Mouse (Mus musculus) spleen, postnatal 14 days (tissue): ENCODE results near the gene Fgfr2.
A peak's percentile ranks its signal among the peaks of the same experiment; 100 is the strongest.
"Not testable (repeated sequence)": the region's sequence is repeated elsewhere in the genome, so short reads cannot be mapped to it uniquely, and the experiment has no call there.

Source experiments
- DNase-seq, 2 experiments: peaks; one replicate each; pipeline ENCODE4 v3.0.0; 2021 to 2022; ENCODE audit warnings: low spot score in 2 of 2

Fgfr2 gene

DNA sequence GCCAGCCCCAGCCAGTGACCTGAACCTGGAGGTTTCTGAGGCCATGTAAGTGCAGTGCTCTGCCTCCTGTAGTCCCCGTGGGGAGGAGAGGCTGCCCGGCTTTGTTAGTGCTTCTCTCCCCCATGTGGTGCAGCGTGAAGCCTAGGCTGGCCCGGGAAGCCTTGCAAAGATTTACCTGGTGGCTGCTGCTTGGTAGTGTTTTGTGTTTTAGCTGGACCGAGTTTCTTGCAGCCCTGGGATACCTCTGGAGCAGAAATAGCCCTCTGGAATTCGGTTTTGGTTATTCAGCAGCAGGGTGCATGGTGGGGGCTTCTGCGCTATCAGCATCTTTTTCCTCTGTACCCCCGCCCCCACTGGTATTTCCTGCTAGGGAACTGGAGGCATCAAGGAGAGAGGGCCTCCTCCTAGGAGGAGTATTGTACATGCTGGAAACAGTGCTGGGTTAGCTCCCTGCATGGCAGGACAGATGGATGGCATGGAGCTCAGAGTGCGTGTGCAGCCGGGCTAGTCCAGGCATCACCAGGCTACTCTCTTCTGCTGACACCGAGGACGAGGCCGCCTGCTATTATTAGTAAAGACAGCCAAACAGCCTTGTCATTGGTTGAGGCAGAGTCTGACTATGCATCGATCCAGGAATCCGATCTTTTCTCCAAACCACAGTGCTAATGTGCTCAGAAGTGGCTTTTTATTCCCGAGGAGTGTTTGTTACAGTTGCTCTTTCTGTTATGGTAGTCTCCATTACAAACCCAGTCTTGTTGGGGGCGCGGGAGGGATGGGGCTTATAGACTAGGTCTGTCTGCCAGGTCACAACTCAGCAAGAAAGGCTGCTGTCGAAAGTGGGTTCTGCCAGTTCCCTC is 2430.0 kb downstream of the Fgfr2 start:
- no peak for DNase-seq

DNA sequence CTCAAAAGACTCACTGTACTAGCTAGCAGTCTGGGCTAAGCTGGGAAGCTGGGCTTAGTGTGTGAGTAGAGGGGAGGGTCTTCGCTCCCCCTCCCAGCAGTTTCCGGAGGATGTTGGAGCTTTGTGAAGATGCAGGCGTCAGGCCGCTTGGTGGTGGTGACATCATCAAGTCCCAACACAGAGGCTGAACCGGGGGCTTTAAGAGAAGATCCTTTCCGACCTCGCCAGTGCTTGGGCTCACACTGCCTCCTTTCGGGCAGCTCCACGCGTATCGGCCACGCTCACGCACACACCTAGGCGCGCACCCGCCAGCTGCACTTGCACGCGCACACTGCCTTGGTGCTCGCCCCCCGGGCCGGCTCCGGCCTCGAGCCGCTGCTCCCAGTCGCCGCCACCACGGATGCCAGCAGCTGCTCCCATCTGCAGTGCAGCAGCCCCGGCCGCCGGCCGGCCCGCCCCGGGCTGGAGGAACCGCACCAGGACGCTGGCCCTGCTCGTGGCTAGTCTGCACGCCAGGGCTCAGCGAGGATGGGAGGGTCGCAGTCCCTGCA is 2430.7 kb downstream of the Fgfr2 start:
- peak in 1 of 2 experiments; percentile 14 for DNase-seq

DNA sequence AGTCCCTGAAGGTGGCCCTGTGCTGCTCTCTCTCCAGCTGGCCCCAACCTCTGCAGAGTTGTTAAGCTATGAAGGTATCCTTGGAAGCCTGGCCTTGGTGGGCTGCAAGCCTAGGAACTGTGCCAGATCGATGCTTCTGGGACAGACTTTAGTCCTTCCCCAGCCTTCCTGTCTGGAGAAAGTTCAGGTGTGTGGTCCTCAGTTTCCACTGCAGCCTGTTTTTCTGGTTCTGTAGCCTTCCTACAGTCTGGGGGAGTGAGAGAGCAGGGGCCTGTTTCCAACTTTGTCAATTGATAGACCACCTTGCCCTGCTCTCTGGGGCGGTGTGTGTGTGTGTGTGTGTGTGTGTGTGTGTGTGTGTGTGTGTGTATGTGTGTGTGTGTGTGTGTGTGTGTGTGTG is 2431.2 kb downstream of the Fgfr2 start:
- no peak for DNase-seq

DNA sequence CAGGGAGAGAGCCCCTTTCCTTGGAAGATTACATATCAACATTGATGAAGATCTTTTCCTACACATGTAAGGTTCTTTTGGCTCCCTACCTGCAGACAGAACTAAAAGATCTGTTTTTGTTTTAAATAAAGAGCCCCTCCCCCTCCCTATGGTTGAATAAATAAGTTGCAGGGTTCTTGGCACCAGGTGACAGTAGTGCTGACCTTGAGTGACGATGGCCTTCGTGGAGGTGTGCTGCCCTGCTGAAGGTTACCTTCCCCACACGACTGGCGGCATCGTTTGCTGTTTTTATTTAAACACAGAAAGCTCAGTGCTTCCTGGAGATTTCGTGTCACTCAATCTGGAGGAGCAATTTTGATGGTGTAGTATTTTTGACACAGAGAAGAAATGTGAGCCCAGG is 2432.3 kb downstream of the Fgfr2 start:
- no peak for DNase-seq

DNA sequence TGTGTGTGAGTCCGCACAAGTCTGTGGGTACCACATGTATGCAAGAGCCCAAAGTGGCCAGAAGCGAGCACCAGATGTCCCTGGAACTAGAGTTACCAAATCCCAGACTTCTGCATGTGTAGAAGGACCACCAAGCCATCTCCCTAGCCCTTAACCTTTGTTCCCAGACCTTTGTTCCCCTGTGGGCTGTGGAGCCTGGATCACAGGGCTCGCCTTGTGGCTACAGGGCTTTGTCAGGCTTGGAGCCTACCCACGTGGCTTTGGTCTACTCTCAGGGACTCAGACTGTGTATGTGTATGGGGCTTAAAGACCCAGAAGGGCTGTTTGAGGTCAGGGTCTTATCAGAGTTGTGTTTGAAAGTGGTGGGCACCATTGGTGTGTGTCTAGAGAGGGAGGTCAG is 2434.5 kb downstream of the Fgfr2 start:
- no peak for DNase-seq

DNA sequence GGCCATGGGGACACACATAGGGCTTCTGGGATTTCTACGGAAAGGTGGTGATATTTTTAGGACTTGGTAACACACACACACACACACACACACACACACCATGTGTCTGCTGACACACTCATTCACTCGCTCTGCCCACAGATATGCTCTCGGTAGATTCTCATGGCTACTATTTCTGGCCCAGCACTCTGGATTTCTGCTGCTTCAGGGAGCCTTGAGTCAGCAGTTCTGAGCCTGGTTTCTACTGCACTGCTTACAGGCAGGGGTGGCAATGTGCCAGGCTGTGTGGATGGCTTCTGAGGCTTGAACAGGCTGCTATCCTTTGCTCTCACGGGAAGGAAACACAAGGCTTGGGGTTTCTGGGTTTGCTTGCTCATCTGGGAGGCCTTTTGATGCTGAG is 2441.4 kb downstream of the Fgfr2 start:
- no peak for DNase-seq

DNA sequence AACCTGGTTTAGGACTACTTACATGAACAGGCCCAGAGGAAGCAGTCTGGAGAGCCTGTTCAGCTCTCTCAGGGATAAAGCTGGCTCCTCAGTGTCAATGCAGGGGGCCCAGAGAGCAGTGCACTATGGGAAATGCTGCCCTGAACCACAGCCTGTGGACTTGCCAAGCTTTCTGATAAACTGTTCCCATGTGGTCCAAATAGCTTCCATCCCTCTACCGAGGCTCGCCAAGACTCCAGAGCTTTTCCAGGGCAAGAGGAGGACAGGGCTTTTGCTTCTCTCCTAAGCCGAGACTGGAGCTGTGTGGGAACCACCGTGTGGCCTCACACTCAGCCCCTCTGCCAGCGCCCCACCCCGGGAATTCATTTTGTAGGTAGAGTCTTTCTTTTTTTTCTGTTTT is 2444.7 kb downstream of the Fgfr2 start:
- no peak for DNase-seq

DNA sequence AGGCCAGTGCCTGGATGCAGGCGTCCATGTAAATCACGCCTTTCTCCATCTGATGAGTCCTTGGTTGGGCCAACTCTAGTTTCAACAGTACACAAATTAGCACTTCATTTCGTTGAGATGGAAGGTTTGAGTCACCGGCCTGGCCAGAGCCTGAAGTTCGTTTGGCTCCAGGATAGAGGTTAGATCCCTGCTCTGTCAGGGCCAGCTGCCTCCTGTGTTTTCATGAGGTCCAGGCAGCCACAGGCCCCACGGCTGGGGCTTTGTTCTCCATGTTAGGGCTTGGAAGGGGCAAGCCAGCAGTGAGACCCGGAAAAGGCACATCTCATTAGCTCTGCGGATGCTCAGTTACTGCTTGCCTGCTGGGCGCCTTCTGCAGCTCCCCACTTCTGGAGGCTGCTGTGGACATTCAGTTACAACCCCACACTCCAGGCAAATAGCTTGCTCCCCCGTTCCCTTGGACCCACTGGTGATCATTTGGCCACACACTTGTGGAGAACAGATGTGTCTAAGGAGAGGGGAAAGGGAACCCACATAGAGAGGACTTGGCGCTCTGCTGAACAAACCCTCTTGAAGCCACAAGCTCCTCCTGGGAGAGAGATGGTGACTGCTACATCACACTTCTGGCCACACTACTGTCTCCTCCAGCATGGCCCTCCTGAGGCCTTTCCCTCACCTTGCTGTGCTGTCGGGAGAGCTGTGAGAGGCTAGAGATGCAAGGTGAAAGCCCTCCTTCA is 2445.4 kb downstream of the Fgfr2 start:
- no peak for DNase-seq

DNA sequence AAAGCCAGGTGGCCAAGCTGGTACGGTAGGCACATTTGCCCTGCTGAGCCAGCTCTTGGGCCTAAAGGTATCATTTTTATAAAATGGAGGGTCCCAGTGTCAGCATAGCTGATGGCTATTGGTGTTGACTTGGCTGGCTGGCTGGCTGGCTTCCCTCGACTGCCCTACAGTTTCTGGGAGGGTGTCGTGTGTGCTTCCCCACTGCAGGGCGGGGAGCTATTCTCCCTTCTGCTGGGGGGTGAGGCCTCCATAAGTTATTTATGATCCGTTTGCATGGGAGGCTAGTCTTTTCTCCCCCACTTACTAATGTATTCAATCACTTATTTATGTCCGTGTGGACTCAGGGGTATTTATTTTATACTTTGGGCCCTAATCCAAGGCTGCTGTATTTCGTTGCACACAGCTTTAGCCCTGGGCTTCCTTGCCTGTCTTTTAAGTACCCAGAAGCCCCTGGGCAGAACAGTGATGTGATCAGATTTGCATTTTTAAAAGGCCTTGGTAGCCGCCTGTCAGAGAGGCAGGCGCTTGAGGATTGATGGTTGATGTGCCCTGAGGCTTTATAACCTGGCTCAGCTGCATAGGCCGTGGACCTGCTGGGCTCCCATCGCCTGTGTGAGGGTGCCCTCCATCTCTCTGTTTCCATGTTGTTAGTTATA is 2446.1 kb downstream of the Fgfr2 start:
- no peak for DNase-seq

DNA sequence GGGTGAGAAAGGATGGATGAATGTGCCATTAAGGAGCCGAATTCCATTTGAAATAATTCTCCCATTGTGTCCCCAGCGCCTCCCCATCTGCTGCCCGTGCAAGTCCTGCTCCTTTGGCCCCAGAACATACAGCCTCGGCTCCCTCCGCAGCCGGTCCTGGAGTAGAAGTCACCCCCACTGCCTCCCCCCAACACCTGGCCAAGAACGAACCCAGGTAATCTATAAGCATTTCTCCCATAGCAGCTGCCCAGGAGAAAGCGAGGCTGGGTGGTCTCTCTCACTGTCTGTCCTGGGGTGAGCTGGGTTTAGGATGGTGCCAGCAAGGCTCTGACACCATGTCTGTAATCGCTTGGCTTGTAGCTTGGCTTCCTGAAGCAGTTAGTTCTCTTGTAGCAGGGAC is 2448.6 kb downstream of the Fgfr2 start:
- DNase-seq = no peak

DNA sequence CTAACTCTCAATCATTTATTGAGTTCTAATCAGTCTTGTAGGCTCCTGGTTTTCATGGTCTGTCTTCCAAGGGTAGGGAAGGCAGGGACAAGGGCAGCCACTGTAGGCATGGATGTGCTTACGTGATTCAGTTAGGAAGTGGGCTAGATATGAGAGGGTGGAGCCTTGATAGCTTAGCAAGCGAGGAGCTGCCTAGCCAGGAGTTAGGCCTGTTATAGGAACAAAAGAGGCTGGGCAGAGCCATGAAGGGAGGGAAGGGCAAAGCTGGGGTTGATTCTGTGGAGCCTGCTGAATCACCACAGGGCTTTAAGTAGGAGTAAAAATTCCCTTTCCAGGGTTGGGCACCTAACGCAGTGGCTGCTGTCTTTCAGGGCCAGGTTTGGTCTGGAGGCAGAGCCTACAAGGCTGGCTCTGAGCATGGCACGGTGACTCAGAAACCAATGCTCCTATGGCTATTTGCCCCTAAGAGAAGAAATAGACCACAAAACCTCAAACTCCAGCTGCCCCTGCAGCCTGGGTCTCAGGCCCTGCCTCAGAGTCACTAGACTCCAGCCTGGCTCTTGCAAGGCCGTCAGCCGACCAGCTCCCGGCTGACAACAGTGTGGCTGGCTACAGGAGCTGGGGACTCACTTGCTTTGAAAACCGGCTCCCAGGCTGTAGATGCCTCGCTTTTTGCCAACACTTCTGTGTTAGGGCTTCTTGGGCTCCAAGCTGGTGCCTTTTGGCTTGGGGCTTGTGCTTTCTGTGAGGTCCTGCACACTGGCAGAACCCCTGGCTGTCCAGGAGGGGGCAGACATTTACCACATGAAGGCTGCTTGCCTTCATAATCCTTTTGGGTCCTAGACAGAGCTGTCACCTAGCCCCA is 2449.7 kb downstream of the Fgfr2 start:
- no peak for DNase-seq

DNA sequence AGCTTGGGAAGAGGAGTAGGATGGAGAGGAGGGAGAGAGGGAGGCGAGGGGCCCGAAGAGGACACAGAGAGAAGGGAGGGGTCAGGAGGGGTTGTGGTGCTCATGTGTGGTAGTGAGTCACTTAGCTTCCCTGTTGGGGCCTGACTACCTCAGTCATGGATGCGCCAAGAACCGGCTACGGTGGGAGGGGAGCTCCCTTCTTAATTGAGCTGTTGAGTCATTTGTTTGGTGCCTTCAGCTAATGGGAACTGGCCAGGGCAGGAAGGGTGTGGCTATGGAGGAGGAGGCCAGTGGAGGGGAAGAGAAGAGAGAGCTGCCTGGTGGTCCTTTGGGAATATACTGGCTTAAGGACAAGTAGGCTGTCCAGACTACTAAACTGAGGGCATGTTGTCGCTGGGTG is 2451.8 kb downstream of the Fgfr2 start:
- DNase-seq = no peak

DNA sequence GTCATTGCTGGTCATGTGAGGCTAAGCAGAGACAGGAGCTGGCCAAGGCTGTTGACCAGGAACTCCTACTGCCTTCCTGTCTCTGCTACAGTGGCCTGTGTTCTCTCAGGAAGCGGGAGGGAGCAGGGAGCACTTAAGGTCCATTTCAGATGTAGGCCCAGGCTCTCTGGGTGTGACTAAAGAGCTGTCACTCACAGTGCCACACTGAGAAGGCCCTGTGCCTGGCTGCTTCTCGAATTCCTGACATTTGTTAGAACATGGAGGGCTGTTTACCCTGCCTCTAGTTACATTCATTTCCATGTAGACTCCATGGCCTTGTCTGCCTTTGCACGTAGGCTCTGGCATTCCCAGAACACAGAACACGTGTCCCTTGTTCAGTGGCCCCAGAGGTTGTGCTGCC is 2452.8 kb downstream of the Fgfr2 start:
- DNase-seq = no peak

DNA sequence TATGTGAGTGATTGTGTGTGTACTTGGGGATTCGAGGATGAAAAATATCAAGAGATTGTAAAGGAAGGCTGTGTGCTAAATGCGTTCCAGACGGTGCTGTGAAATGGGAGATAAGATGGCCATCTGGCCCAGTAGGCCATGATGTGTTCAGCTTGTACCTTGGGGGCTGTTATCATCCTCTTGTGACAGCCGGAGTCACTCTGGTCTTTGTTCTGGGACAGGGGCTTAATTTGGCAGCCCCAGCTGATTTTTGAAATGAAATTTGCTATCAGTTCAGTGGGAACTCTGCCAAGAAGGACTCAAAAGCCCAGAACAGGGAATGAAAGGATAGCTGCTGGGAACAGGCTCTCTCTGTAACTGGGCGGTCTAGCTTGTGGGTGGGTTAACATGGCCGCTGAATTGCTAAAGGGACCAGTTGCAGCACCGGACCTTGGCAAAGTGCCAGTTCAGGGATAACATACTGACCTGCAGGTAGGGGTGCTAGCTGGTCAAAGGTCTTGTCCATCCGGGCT is 2453.7 kb downstream of the Fgfr2 start:
- DNase-seq = no peak

DNA sequence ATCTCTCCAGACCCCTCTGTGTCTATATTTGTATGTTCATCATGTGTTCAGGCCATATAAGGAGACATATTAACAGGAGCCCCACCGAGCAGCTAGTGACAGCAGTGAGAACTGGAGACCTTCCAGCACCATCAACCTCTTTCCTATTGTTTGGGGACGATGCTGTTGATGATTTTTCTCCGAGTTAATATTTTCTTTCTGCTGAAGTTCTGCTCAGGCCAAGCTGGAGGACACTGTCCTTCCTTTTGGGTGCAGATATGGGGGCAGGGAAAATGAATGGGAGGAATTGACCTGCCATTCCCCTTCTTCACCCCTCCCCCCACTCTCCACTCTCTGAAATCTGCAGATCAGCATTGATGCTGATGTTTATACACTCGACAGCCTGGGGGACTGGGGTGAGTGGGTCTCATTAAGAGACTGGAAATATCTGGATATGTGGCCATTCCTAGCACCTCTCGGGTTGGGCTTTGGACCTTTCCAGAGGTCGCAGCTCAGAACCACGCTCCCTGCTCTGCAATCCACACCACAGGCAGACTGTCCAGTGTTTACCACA is 2454.3 kb downstream of the Fgfr2 start:
- DNase-seq = no peak

DNA sequence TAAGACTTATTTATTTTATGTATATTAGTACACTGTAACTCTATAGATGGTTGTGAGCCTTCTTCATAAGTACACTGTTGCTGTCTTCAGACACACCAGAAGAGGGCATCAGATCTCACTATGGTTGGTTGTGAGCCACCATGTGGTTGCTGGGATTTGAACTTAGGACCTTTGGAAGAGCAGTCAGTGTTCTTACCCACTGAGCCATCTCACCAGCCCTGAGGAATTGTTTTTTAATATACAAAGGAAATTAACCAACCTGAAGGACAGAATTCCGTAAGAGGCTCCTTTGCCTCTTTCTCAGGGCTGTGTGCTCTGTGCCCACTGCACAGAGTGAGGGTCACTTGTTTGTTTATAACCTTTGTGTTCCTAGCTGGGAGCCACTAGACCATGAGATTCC is 2455.1 kb downstream of the Fgfr2 start:
- DNase-seq = not testable (repeated sequence)

DNA sequence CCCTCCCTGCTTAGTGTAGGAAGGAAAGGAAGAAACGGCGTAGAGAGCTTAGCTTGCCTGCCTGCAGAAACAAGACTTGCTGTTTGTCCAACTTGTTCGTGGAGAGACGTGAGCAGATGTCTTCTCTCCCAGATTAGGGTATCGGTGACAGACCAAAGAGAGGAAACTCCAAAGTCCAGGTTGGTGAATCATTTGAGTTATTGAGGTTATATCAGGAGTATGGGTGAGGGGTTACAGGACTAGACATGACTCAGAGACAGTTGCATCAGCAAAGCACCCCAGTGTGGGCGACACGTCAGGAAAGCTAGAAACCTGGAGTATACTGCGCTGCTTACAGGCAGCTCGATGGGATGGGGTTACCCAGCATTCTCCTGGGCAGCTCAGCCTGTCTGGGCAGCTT is 2457.8 kb downstream of the Fgfr2 start:
- no peak for DNase-seq

DNA sequence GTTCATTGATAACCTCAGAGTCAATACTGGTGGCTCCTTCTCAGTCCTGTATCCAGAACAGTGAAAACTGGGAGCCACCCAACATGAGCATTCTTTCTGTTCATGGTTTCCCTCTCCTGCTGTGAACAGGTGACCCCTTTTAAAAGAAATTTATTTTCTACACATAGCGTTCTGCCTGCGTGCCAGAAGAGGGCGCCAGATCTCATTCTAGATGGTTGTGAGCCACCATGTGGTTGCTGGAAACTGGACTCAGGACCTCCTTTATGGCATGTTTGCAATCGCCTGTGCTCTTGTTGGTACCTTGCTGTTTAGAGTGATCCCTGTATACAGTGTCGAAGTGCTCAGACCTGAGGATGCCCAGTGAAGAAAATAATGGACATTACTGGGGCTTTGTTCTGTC is 2458.5 kb downstream of the Fgfr2 start:
- DNase-seq = no peak

DNA sequence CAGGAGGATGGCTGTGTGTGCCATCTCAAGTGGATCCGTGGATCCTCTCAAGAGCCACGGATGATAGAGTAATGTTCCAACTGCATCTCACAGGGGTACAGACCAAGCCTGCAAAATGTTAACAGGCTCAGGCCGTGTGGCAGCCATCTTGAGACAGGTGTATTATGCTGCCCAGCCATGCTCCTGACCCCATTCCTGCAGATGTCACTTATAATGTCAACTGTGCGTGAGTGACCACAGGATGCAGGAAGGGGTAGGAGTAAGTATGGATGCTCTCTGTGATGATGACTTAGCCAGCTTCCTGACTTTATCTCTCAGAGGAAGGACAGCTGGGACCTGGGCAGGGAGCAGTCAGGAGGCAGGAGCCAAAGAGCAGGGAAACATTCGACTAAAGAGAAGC is 2459.1 kb downstream of the Fgfr2 start:
- DNase-seq = no peak

DNA sequence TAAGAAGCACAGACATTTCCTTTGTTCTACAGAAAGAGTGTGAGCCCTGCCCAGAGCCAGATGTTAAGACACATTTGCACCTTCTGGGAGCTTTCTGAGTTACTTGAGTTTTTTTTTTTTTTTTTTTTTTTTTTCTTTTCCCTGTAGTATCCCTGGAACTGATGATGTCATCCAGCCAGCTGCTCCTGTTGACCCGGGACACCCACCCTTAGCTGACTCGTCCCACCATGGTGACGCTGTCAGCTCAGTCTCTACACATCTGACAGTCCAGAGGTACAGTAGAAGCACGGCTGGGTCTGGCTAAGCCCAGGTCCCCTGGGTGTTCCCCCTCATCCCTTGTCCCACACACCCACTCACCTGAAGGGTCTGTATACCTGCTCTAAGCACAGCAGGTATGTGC is 2460.3 kb downstream of the Fgfr2 start:
- no peak for DNase-seq

DNA sequence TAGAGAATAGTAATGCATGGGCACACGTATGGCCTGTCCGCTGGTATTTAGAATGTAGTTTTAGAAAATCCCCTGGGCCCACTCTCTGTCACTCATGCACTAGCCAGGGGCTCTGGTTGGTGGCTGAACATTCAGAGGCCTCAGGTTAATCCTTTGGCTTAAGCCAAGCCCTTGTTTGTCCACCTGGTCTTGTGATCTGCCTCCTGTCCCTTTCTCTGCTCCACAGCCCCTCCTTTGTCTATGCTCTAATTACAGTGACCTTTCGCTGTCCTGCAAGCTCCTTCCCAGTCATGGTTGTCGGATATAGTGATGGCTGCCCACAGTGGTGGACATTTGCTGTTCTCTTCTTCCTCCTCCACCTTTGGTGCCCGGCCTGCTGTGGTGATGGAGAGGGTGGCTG is 2460.9 kb downstream of the Fgfr2 start:
- no peak for DNase-seq
